Mouse (Mus musculus): ENCODE data around the gene Amfr.

DNA sequence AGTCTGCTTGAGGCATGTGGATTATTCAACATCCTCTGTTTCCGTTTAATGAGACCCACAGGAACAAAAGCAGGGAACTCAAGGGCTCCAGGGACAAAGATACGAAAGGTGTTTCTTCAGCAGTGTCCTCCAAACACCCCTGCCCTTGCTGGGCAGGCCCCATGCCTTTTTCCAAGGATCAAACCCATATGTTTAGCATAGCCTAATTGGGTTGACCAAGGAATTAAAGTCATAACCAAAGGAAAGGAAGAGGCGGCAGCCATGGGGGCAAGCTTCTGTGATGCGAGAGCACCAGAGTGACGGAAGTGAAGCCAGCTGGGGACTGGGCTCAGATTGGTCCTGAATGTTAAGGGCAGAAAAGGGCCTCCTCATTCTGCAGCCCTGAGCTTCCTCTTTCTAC lies 40.4 kb downstream of the Amfr start:
- TF ChIP-seq CTCF (IDR thresholded peaks at IDR 0.05; ENCODE audit: insufficient read depth, low read depth, low read length) = no peak
- TF ChIP-seq POLR2A (IDR thresholded peaks at IDR 0.05; ENCODE audit: insufficient read depth, low read depth, low read length) = no peak

Data from olfactory bulb, adult 2 months (tissue).